Mouse (Mus musculus) cerebellum, postnatal 10 days (tissue): Measurements from ENCODE around the gene Olfr1271.
"Not testable (repeated sequence)": the region's sequence is repeated elsewhere in the genome, so short reads cannot be mapped to it uniquely, and the experiment has no call there.

Source experiments
- DNase-seq, 2 experiments: peaks; one replicate each; pipeline ENCODE4 v3.0.0; 2021; ENCODE audit warnings: mixed read lengths in 2 of 2

Gene Olfr1271

GRCm38 (mm10) chr2:90270932-90271331 is at the start of gene Olfr1271:
Gene Olfr1271, minus strand, starts transcription at chr2:90271032.
- DNase-seq = no peak

GRCm38 (mm10) chr2:90292741-90293140 is 21.9 kb upstream of the Olfr1271 start, which contains the start of gene Olfr1272:
Gene Olfr1272, minus strand, starts transcription at chr2:90292841.
- no peak for DNase-seq

DNA sequence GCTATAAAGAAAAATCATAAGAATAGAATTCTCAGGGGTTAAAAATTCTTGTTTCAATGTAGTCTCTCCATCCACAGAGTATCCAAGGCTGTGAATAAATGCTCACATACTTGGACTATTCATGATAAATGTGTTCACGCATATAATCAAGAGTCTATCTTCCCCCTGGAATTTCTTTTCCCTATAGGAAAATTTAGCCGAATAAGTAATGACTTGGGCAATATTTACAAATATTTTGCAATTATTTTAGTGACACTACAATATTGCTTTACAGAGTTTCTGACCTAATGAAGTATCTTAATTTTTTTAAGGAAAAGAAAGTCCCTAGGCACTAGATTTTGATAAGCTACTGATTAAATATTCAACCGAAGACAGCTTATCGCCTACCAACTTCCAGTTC is 13.3 kb downstream of the Olfr1271 start, which contains the start of gene Olfr142:
Gene Olfr142, minus strand, starts transcription at position 101 of the 400 bp plus-strand sequence.
- no peak for DNase-seq

- not testable (repeated sequence) for DNase-seq
These were observed 46.4 kb downstream of the Olfr1271 start, which contains the start of gene Olfr1506 for GRCm38 (mm10) chr2:90224393-90224792. Gene Olfr1506, minus strand, starts transcription at chr2:90224493.
